Mouse (Mus musculus): ENCODE measurements around the gene Srgap1. TPM values are rescaled to one million over a fixed set of nuclear protein-coding genes. Genes with fewer than 3 reads are reported as not detected.

Gene Srgap1
- polyA plus RNA-seq, 1 experiment from 2014 or later: 15.9 TPM

DNA sequence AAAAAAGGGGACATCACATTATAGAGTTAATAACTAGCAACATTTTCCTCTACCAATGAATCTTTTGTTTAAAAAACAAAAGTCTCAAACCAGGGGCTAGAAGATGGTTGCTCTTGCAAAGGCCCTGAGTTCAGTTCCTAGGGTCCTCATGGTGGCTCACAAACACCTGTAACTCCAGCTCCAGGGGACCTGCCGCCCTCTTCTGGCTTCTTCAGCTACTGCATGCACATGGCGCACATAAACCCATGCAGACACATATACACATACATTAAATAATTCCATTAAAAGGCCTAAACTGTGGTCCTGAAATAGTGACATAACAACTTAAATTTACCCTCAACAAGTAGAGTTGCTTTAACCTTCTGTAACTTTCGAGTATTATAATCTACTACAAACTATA lies 178.9 kb downstream of the Srgap1 start:
- Histone ChIP-seq H3K27me3 (no peaks in the 10 kb centered on the region), H3K9ac (no peak overlapping the region), H3K4me1 (peaks cover 32% of the 10 kb centered on the region), H3K27ac (no peak overlapping the region), H3K4me3 (no peak overlapping the region), H3K4me2 (replicated peaks) (no peak overlapping the region), H3K36me3 (peaks cover 11% of the 10 kb centered on the region), H3K9me3 (no peaks in the 10 kb centered on the region; the same call in 1 of the 2 replicates)
- ATAC-seq (ENCODE audit: low FRiP score, low read depth): no peak
- WGBS: 96% methylated on average over 3 of the region's 3 CpGs

DNA sequence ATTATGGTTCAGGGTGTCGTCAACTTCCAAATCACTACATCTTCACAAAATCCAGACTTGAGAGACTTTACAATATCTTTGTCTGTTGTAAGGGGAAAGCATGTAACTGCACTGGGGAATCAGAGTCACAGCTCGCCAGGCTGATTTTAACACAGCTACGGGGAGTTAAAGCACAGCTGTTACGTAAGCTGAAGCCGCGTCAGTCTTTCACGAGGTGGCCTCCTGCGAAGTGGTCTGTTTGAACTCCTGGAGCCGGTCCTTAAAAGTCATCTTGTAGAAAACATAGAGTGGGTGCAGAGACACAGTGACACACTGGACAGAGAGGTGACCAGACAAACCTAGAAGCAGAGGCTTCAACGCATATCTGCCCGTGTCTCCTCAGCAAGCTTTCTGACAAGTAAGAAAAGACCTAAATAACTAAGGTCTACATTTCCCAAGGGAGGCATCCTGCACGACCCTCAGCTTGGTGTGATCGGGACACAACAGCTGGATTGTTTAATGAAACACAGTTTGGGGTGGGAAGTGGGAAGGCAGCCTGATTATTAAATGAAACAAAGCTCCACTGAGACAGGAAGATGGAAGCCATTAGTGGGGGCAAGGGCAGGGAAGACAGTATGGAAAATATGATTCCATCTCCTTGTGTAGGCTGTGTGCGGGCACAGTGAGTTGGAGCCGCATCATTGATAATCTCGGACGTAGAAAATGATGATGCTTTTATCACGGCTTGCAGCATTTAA lies 181.4 kb downstream of the Srgap1 start:
- ATAC-seq (ENCODE audit: low FRiP score, low read depth): 0 out of 2 replicates have a peak, but pooled peaks have one; percentile 44
- Histone ChIP-seq H3K4me3 (no peak overlapping the region), H3K27ac (no peak overlapping the region), H3K4me1 (peaks cover 33% of the 10 kb centered on the region), H3K9ac (no peak overlapping the region), H3K36me3 (peaks cover 11% of the 10 kb centered on the region), H3K27me3 (no peaks in the 10 kb centered on the region), H3K4me2 (replicated peaks) (peak overlapping the region; percentile 39), H3K9me3 (no peaks in the 10 kb centered on the region; the same call in 1 of the 2 replicates)
- 36% methylated on average over 18 of the region's 18 CpGs for WGBS

DNA sequence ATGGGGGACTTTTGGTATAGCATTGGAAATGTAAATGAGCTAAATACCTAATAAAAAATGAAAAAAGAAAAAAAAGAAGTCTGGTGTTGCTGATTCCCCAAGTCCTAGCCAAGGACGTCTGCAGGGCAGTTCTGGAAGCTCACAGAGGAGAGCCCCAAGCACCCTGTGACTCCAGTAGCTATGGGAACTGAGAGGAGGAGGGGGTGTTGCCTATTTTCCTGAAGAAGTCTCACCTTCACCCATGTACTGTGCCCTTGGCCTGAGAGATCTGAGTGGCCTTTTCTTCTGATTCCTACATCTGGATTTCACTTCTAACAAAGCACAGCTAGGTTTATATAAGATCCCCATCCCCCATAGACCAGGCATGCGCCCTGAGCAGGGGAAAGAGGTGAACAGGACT lies 186.2 kb downstream of the Srgap1 start:
- Histone ChIP-seq H3K27me3 (no peaks in the 10 kb centered on the region), H3K27ac (peak overlapping the region; percentile 16; the same call in 1 of the 2 replicates), H3K4me2 (replicated peaks) (no peak overlapping the region), H3K4me3 (no peak overlapping the region), H3K9ac (no peak overlapping the region), H3K9me3 (no peaks in the 10 kb centered on the region), H3K36me3 (peaks cover 2% of the 10 kb centered on the region), H3K4me1 (peaks cover 36% of the 10 kb centered on the region)
- WGBS: 24% methylated on average over 2 of the region's 2 CpGs
- no peak for ATAC-seq (ENCODE audit: low FRiP score, low read depth)

DNA sequence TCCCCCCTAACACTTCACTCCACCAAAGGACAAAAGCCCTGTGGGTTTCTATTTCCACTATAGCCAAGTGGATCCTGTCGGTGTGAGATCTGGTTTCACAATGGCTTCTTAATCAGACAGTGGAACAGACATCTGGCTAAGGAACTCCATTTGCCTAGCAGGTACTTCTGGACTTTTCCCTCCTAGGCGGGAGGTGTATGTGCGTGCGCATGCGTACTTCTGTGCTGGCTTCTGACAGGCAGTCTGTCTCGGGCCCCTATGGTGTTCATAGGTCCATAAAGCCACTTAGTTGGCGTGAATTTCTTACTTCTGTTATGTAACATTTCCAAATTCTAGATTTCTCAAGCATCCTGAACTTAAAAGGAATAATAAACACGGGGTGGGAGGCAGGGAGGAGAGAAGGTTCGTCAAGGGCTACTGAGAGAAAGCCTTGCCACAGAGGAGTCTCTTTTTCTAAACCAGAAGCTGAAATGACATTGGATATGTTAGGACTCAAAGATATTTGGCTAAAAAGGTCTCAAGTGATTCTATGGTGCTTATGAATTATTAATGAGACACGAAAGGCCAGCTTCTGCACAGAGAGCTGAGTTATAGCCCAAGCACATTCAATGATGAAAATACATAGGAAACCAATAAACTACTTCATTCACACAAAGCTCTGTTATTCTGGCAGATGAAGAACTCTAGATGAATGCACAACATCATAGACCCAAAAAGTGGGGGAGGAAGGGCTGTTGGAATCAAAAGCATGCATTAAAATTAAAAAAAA lies 187.1 kb downstream of the Srgap1 start:
- peak overlapping the region; percentile 44; the same call in 1 of the 2 replicates for H3K27ac ChIP-seq
- 62% methylated on average over 10 of the region's 10 CpGs for WGBS

DNA sequence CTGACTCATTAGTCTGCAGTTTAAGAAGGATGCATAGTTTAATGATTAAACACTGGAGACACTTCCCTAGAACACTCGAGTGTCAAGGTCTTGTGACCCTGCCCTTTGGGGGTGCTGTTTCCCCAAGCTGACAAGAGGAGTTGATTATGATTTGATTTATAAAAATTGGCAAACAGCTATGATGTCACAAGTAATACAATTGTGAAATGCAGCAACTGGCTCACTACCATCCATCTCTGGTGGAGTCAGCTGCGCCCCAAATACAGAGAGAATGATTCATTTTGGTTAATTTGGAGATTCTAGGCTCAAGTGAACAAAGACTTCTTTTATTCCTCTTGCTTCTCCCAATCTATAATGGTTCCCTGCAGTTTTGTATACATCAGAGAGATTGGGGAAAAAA lies 188.2 kb downstream of the Srgap1 start:
- Histone ChIP-seq H3K9ac (no peak overlapping the region), H3K9me3 (no peaks in the 10 kb centered on the region), H3K27me3 (no peaks in the 10 kb centered on the region), H3K27ac (no peak overlapping the region), H3K4me1 (peaks cover 30% of the 10 kb centered on the region), H3K4me3 (no peak overlapping the region), H3K36me3 (peaks cover 19% of the 10 kb centered on the region), H3K4me2 (replicated peaks) (no peak overlapping the region)
- no peak for ATAC-seq (ENCODE audit: low FRiP score, low read depth)
- whole genome bisulfite sequencing: 69% methylated on average over 2 of the region's 2 CpGs

More for the DNA sequence above, 187.1 kb downstream of the Srgap1 start:
- ATAC-seq (ENCODE audit: low FRiP score, low read depth): no peak; the same call in 1 of the 2 replicates
- peaks cover 11% of the 10 kb centered on the region for H3K36me3 ChIP-seq
- no peak overlapping the region for H3K4me2 ChIP-seq (replicated peaks)
- H3K27me3 ChIP-seq: no peaks in the 10 kb centered on the region
- no peak overlapping the region for H3K4me3 ChIP-seq
- no peaks in the 10 kb centered on the region for H3K9me3 ChIP-seq
- H3K9ac ChIP-seq: no peak overlapping the region
- peaks cover 30% of the 10 kb centered on the region for H3K4me1 ChIP-seq

DNA sequence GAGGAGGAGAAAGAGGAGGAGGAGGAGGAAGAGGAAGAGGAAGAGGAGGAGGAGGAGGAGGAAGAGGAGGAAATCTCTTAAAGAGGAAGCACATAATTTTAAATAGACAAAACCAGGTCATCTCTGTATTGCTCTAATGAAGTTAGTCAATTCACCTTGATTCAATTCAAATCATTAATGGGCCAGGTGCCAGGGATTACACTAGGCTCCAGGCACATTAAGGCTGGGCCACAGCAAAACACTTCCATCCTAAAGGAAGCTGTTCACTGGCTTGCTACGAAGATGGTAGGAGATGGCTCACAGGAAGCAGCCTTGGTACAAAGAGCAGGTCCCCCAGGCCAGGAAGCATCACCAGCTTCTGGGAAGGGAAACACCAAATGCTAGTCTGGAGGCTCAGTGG lies 189.0 kb downstream of the Srgap1 start:
- H3K27ac ChIP-seq: no peak overlapping the region
- peaks cover 30% of the 10 kb centered on the region for H3K4me1 ChIP-seq
- ATAC-seq (ENCODE audit: low FRiP score, low read depth): no peak
- H3K4me2 ChIP-seq (replicated peaks): no peak overlapping the region
- H3K9me3 ChIP-seq: no peaks in the 10 kb centered on the region
- no peak overlapping the region for H3K9ac ChIP-seq
- no peak overlapping the region for H3K4me3 ChIP-seq
- WGBS: 60% methylated on average over 1 of the region's 1 CpGs
- peaks cover 27% of the 10 kb centered on the region for H3K36me3 ChIP-seq
- no peaks in the 10 kb centered on the region for H3K27me3 ChIP-seq

DNA sequence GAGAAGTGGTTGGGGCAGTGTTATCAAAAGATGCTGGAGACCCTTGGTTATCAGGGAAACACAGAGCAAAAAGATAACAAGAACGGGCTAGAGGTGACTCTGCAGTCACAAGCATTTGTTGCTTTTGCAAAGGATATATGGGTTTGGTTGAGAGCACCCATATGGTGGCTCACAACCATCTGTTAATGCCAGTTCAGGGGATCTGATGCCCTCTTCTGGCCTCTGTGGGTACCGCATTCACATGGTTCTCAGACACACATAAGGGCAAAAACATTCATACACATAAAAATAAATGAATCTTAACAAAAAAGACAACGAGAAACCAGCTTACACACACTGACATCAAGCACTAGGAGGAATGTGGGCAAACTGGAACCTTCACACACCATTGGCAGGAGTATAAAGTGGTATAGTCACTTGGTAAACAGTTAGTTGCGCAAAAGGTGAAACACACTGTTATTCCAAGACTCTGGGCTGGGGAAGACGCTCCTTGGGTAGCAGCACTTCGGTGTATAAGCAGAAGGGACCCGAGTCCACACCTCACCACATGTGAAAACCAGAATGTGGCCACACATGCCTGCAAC lies 191.2 kb downstream of the Srgap1 start:
- Histone ChIP-seq H3K4me3 (no peak overlapping the region), H3K27me3 (no peaks in the 10 kb centered on the region), H3K27ac (no peak overlapping the region), H3K36me3 (peaks cover 35% of the 10 kb centered on the region), H3K4me2 (replicated peaks) (no peak overlapping the region), H3K9me3 (no peaks in the 10 kb centered on the region), H3K9ac (no peak overlapping the region), H3K4me1 (peaks cover 13% of the 10 kb centered on the region)
- no peak for ATAC-seq (ENCODE audit: low FRiP score, low read depth)
- WGBS: 86% methylated on average over 7 of the region's 7 CpGs

DNA sequence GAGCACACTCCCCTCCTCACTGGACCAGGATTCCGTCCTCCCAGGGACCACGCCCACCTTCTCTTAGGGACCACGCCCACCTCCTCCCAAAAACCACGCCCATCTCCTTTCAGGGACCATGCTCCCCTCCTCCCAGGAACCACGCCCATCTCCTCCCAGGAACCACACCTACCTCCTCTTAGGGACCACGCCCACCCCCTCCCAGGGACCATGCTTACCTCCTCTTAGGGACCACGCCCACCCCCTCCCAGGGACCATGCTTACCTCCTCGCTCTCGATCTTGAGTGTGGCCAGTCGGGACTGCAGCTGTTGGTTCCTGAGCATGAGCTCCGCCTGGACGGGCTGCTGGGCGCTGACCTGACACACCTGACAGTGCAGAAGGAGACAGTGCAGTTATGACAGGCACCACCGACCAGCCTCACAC lies 193.7 kb downstream of the Srgap1 start:
- Histone ChIP-seq H3K27me3 (no peaks in the 10 kb centered on the region), H3K4me2 (replicated peaks) (no peak overlapping the region), H3K9ac (no peak overlapping the region), H3K4me3 (no peak overlapping the region), H3K36me3 (peaks cover 38% of the 10 kb centered on the region), H3K4me1 (no peaks in the 10 kb centered on the region), H3K27ac (no peak overlapping the region), H3K9me3 (no peaks in the 10 kb centered on the region)
- 26% methylated on average over 14 of the region's 14 CpGs for WGBS
- ATAC-seq (ENCODE audit: low FRiP score, low read depth): no peak

DNA sequence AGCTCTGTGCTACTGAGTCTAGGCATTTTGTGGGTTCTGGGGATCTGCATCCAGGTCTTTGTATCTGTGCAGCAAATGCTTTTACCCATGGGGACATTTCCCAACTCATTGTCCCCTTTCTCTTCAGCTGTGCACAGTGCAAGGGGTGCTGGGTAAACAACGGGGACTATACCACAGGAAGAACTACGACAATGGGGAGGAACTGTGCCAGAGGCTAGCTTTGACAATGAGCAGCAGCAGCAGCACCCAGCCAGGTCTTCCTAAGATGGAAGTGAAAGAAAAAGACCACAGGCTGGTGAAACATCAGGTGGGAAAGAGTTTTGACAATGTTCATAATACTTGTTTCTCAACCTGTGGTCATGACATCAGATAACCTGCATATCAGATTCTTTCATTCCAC lies 197.6 kb downstream of the Srgap1 start:
- Histone ChIP-seq H3K27ac (no peak overlapping the region), H3K27me3 (no peaks in the 10 kb centered on the region), H3K36me3 (peaks cover 26% of the 10 kb centered on the region), H3K4me1 (no peaks in the 10 kb centered on the region), H3K4me3 (no peak overlapping the region), H3K4me2 (replicated peaks) (no peak overlapping the region), H3K9me3 (no peaks in the 10 kb centered on the region), H3K9ac (no peak overlapping the region)
- WGBS: 91% methylated on average over 2 of the region's 2 CpGs
- no peak for ATAC-seq (ENCODE audit: low FRiP score, low read depth)

DNA sequence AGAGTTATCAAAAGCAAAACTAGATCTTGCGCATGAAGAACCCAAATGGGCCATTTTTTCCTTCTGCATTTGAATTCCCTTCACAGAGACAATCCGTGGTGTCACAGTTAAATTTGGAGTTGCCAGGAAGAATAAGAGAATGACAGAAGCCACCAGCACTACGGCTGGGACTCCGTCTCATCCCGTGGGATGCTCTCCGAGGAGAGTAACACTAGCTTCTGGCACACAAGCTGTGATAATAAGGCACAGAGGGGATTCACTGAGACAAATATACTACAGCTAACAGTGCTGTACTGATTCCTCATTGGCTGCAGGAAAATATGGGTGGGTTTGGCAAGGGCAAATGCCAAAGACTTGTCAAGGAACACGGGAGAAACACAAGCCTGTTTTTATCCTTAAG lies 201.4 kb downstream of the Srgap1 start:
- Histone ChIP-seq H3K9me3 (no peaks in the 10 kb centered on the region), H3K4me3 (no peak overlapping the region), H3K36me3 (peaks cover 9% of the 10 kb centered on the region; the same call in 1 of the 2 replicates), H3K27me3 (no peaks in the 10 kb centered on the region), H3K4me1 (no peaks in the 10 kb centered on the region), H3K9ac (no peak overlapping the region), H3K27ac (no peak overlapping the region), H3K4me2 (replicated peaks) (no peak overlapping the region)
- WGBS: 87% methylated on average over 7 of the region's 7 CpGs
- no peak for ATAC-seq (ENCODE audit: low FRiP score, low read depth)

DNA sequence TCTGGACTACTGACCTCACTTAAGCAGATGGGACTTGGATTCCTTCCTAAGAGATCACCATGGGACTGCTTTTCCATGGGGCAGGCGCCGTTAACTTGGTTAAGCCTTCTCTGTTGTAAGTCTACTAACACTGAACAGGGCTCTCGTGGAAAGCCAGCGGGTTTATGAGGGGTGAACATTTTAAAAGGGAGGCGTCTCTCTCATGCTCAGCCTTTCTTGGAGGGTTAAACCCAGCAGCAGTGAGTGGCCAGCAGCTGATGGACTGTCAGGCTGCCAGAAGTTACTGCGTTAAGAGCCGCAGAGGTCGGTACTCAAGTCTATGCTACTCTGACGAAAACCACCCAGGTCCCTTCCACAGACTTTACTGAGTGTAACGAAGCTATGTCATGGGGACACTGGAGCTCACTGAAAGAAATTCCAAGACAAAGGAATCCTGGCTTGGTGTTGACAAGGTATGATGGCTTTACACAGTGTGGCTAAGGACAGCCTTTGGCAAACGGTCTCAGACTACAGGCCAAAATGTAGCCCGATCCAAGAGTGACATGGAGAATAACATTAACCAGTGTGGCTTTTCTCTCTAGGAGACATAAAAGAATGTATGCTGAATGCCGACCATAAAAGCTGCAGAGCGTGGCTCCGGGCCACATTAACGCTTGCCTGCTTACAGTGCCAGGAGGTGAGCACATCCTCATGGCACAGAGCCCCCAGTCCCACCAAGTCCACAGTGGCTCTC lies 209.8 kb downstream of the Srgap1 start:
- Histone ChIP-seq H3K4me1 (peaks cover 22% of the 10 kb centered on the region), H3K9ac (peak overlapping the region; percentile 51; the same call in 1 of the 2 replicates), H3K4me3 (peak overlapping the region; percentile 32), H3K4me2 (replicated peaks) (peak overlapping the region; percentile 54), H3K9me3 (peaks cover 4% of the 10 kb centered on the region), H3K27ac (peak overlapping the region; percentile 89), H3K27me3 (no peaks in the 10 kb centered on the region), H3K36me3 (peaks cover 21% of the 10 kb centered on the region)
- peak; percentile 88 for ATAC-seq (ENCODE audit: low FRiP score, low read depth)
- WGBS: 14% methylated on average over 16 of the region's 16 CpGs

Data from limb, embryonic 13.5 days (tissue).